Mouse (Mus musculus) inflammation-experienced regulatory T-cells, adult 6 months (primary cell): ENCODE measurements around the gene Gli2. TPM values are rescaled to one million over a fixed set of nuclear protein-coding genes. Genes with fewer than 3 reads are reported as not detected.

Experiments
- ATAC-seq: one replicate; pipeline ENCODE4 v1.8.0; 2017
- polyA plus RNA-seq, 3 experiments: library from polyadenylated mRNA; unstranded; fragments of 100-300 nt; shearing (Covaris generic); gene quantifications; one replicate each; pipeline ENCODE4 v1.2.1; 2017

Gene Gli2
- polyA plus RNA-seq, 3 experiments from 2014 or later, result not detected

DNA sequence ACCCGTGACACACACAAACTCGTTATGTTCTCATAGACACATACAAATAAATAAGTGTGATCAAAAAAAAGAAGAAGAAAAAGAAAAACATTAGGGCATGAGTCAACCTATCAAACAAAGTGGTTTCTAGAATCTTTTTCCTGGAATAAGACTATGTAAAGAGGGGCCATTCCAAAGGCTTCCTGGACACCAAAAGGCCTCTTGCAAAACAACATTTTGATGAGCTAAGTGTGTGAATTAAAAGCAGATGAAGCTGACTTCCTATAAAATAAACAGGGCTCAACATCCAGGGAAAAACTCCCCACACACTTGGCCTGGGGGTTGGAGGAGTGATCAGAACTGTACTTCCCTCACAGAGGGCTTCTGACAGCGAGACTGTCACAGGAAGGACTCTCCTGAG, 155.1 kb downstream of the Gli2 start:
- no peak for ATAC-seq

DNA sequence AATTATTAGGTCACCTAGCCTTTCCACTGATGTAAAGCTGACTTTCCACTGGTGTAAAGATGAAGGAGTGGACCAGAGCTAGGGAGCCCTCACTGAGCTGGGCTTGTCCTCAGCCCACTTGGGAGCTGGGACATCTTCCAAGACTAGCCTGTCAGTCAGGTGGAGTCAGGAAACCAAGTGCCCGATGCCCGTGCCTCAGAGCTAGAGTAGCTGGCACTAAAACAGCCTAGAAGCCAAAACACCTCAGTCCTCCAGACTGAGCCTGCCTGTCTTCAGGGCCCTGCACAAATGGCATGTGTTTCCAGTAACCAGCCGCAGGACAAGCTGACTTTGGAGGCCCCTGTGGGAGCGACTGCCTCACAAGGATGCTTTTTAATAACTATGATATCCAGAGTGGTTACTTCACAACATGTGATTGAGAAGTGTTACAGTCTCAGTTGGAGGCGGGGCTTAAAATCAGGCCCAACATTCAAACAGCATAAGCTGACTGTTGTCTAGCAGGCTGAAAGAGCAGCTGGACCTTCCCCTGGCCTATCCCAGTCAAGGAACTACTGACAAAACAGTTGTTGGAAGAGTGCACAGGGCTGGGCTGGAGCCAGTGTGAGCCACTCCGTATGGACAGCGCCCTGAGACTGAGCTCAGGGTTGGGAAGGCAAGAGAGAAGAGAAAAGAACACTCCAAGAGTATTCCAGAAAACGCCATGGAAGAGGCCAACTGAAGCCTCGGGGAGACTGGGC, 158.2 kb downstream of the Gli2 start:
- ATAC-seq, result no peak

DNA sequence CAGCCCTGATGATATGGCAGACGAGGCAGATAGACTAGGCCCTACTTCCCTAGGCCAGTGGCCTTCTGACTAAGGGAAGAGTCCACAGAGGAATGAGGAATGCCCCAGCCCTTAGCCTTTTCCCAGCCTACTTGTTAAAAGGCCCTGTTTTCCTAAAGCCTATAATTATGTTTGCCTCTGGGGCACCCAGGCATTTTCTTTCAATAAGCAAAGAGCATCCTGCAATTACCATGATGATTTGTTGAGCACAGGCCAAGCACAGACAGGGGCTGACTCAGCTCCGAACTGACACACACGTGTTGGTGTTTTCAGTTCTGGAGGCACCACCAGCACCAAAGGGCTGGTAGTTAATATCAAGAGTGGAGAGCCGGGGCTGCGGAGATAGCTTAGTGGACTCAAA, 162.0 kb downstream of the Gli2 start:
- no peak for ATAC-seq

DNA sequence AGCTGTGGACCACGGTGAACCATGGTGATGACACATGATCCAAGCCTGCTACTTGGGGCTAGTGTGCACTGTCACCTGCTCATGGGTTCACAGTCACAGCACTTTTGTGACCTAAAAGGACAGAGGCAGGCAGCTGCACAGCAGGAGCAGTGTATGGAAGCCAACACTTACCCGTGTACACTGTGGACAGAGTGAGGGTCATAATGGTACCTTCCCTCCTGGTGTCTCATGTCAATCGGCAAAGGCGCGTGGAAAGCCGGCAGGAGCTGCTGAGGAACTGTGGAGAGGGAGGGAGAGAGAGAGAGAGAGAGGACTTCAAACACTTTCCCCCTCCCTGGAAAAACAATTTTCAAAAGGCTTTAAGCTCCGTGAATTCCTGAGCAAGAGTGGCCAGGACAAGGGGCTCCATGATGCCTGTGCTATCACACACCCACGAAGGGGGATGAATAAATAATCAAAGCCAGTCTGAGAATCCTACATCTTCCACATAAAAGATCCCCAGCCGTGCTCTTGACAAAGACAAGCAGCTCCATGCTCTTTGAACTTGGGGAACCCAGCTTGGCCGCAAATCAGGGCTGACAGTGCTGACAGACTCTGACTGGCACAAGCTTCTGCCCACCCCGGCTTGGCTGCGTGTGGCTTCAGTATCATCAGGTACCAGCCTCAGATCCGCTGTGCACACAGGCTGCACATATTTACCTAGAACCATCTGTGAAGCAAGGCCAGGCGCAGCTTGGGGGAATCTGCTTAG, 163.1 kb downstream of the Gli2 start:
- no peak for ATAC-seq

DNA sequence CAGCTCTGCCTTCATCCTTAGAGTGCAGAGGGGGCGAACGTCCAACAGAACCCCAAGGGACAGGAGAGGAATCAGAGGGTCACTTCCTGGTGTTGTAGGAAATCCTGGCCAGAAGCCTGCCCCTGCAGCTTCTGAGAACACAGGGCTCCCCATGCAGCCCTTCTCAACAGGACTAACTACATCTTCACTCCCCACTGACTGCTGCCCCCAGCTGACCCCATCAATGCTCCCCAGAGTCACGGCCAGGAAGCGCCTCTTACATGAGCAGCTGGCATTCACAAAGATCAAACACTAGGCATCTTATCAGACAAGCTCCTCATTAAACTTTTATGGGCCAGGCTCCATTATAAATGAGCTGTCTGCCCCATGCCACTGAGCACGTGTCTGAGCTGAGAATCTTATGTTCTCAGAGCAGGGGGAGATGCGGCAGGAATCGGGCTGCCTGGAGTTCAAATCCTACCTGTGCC, 172.6 kb downstream of the Gli2 start:
- ATAC-seq, result no peak

DNA sequence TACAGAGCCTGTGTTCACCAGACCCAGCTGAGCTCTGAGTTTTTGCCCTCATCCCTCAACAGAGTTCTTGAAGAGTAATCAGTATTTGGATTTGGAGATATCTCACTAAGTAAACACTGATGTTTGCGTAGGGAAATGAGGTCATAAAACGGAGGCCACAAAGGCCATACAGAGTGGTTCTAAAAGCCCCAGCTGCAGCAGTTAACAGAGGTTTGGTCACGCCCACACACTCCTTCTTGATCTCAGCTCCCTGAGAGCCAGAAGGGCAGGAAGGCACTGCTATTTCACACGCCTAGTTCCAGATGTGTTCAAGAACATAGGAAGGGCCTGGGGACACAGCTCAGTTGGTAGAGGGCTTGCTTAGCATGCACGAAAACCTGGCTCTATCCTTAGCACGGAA, 175.1 kb downstream of the Gli2 start:
- ATAC-seq, result no peak

DNA sequence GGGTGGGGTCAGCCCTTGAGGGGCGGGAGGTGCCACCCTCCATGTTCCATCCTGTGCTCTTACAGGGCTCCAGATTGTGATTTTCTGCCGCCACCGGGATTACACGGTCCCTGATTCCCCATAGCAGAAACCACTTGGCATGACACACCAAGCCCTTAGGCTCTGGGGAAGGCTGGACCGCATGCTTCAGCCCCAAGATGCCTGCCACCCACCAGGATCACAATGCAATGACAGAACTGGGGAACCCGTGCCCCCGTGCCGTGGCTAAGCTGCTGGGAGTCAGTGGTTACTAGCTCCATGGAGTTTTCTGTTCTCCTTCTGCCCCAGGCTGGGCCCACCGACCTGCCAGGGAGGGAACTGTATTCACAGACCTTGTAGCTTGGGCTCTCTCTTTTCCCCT, 178.2 kb downstream of the Gli2 start:
- no peak for ATAC-seq

DNA sequence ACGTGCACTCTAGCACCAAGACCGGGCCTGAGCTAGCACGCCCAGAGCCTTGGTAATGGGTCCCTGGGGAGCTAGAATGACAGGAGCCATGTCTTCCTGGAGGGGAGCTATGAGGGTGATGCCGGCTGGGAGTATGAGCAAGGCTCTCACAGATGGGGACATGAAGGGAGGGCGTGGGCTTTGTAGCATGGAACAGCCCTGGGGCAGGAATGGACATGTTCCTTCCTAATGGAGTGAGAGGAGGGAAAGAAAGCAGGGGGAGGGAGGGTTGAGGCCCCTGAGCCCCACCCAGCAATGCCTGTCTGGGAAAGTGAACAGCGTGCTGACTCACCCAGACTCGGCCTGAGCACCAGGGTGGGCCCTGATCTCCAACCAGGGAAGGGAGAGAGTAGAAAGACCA, 179.9 kb downstream of the Gli2 start:
- ATAC-seq, result no peak

DNA sequence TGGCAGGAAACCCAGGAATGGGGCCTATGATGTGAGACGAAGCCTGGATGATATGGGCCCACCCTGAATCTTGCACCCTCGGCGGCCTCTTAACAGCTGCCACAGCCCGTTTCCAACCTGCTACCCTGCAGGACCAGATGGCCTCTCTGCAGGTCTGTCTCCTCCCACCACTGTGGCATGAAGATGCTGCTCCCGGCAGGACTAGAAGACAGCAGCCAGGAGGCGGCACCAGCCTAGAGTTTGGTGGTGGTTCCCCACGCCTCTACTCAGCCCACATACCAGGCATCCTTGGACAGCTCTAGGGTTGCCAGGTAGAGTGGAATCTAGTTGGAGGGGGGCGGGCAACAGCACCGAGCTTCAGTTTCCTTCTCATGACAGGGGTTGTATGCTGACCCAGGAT, 188.7 kb downstream of the Gli2 start:
- ATAC-seq, result no peak

DNA sequence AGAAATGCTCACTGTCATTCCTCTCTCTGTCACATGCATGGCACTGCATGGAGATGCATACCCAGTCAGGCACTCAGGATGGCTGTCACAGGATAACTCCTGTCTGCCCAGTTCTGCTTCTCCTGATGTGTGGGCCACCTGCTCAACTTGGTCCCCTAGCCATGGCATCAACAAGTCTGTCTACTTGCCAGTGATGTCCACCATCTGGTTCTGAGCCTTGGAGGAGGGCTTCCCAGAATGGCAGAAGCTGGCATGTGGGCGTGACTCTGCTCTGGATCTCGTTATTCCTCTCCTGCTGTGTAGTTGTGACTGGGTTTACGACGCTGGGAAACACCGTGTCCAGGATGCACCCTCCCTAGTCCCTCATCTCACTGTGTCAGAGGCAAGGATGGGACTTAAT, 189.4 kb downstream of the Gli2 start:
- ATAC-seq, result no peak

DNA sequence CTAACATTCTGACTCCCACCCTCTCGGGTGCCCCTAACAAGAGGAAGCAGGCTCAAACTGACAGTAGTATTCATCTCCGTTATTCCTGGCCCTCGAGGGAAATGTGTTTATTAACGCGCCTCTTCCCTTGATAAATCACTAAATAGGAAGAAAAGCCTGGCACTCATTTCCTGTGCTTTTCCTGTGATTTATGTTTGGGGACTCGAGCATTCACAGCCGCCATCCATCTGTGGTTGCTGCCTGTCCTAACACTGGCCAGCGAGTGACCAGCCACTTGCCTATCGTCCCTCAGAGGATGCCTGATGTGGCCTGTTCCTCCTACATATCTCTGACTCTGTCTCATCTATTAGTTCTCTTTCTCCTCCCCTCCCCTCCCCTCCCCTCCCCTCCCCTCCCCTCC, 195.3 kb downstream of the Gli2 start:
- no peak for ATAC-seq

DNA sequence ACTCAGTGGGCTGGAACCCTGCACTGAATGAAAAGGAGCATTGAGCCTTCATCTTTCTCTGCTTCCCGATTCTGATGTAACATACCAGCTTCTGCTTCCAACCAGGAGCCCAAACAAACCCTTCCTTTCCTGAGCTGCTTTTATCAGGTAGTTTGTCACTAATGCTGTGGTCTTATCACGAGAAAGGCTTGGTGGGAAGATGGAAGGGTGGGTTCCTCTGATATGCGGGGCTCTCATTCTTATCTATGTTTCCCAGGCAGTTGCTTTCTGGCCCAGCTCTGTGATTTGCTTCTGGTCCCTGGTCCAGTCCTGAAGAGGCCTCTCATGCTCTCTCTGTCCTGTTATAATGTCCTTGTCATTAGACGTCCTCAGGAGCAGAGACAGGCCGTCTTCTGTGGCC, 222.8 kb downstream of the Gli2 start:
- no peak for ATAC-seq

DNA sequence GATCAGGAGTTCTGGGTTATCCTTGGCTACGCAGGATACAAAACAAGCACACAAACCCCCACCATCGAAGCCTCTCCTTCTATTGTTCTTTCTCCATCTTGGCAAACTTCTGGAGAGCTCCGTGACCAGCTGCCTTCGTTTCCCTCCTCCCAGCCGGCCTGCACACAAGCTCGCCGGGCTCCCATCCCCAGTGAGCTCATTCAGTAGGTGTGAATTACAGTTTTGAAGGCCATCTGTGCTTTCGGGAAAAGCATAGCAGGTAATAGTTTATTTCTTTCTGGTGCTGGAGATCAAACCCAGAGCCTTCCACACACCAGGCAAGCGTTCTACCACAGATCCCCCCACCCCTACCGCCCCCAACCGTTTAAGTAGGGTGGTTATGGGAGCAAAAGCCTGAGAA, 226.8 kb downstream of the Gli2 start:
- ATAC-seq, result no peak

DNA sequence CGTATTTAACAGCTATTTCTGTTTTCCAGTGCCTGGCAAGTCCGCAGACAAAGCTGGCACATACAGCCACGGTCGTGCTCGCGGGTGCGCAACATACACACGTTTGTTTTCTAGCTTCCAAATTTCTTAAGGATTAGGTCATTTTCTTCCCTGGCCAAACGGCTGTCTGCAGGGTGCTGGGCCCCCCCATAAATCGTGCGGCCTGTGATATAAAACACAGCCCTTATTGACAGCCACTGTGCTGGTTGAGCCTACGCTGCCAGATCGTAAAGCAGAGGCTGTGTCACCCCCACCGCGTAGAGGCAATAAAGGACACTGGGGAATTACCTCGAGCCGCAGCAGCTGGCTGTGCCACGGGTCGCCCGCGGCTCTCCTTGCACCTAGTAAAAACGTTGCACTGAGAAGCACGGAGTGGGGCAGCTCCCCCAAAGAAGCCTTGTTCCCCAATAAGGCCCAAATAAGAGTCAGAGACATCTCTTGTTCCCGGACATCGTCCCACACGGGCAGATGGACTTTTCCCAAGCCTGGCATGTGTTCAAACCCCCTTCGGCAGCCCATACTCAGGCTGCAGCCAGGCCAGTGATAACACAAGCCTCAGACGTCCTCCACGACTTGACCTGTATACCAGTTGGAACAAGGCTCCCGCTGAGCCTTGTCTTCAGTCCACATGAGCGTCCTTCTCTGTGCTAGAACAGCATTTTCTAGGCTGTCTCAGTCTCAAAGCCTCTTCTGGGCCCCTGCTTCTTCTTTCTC, 227.8 kb downstream of the Gli2 start:
- no peak for ATAC-seq

DNA sequence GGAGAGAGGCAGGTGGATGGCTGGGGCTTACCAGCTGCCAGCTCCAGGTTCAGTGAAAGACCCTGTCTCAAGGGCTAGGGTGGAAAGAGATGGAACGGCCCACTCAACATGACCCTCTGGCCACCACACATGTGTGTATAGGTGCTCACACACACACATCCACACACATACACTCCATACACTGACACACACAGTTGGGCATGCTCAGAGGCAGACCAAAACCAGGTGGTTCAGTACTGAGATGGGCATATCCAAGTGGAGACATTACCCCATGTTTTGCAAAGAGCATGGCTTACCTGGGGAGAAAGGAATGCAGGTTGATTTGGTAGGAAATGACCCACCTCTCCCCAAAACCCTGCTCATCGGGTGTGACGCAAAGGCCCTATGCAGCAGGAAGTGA, 228.4 kb downstream of the Gli2 start:
- ATAC-seq, result no peak

DNA sequence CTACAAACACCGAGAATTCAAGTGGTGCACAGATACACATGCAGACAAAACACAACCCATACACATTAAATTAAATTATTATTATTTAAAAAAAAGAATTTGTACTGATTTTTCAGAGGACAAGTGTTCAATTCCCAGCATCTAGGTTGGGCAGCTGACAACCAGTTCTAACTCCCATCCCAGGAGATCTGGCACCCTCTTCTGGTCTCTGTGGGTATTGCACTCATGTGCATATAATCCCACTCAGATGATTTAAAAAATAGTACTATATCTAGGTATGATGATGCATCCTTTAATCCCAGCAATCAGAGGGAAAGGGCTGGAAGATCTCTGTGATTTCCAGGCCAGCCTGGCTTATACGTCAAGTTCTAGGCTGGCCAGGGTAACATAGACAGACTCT, 231.2 kb downstream of the Gli2 start:
- no peak for ATAC-seq

DNA sequence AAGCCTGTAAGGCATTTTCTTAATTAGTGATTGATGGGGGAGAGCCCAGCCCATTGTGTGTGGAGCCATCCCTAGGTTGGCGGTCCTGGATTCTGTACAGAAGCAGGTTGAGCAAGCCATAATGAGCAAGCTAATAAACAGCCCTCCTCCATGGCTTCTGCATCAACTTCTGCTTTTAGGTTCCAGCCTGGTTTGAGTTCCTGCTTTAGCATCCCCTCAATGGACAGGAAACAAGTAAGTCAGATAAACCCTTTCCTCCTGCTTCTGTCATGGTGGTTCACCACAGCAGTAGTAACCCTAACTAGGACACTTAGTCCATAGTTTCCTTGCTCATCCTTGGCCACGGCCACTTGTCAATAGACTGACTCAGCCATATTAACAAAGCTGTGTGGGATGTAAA, 238.4 kb downstream of the Gli2 start:
- ATAC-seq, result no peak

DNA sequence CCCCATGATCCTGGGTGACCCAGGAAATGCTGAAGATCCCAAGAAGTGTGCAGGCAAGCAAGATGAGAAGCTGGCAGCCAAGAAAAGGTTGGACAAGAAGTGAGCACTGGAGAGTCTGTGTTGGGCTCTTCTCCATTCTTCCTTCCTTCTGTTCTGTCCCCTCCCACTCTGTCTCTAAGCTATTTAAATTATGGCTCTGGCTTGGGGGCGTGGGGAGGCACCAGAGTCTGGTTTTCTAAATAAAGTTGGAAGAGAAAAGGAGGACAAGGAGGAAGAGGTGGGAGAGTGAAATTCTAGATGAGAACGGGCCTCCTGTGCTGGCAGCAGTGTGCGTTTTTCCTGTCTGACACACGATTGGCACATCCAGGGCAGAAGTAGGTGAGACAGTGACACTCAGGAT, 243.1 kb downstream of the Gli2 start:
- no peak for ATAC-seq

DNA sequence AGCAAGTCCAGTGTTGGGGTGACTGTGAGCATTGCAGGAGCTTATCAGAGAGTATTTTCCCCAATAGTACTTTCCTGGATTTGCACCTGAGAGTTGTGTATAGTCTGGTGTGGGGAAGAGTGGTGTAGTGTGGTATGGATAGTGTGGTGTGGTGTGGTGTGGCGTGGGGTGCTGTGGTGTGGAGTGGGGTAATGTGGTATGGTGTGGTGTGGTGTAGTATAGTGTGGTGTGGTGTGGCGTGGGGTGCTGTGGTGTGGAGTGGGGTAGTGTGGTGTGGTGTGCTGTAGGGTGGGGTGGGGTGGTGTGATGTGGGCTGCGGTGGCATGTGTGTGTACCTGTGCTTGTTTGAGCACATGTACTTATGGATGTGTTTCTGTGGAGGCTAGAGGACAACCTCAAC, 246.7 kb downstream of the Gli2 start:
- ATAC-seq, result no peak

DNA sequence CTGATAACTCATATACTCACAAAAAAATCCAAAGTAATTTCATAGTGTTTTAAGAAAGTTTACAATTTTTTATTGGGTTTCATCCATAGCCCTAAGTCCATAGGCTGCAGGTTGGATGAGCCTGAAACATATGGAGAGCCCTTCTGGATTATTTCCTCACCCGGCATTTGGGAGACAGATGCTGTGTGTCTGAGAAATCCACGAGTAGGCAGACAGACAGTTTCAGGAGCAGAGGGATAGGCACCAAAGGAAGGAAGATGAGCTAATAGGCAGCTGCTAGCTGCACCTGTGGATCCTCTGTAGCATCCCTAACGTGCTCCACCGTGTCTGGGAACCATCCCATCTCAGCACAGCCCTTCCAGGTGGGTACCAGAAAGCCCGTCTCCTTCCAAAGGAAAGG, 251.3 kb downstream of the Gli2 start:
- no peak for ATAC-seq

DNA sequence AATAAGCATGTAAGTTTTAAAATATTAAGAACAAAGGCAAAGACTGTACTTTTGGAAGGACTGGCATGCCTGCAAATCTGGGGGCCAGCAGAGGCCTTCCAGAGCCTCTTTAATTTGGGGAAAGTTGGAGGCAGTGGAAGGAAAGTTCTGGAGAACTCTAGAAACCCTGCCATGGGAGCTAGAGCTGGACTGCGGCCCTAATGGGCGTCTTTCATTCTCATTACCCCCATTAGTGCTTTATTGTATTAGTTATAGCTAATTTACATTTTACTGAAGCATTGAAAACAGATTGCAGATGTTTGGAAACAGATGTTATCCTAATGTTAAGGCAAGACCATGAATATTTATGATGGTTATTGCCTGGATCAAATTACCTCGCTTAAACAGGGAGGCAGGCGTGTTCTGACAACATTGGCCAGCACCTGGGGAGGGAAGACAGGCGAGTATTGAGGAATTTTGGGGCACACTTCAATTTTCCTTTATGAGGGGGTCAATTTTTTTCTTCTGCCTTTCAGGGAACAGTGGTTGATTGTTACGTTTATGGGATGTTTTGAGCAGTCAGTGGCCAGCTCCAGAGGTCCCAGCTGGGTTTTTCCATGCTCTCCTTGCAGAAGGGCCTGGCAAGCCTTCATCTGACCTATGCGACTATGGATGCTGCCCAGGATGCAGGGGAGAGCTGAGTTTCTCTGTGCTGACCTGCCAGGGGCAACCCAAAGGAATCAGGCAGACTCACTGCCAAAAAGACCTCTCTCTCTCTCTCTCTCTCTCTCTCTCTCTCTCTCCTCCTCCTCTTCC, 253.9 kb downstream of the Gli2 start:
- ATAC-seq, result no peak

DNA sequence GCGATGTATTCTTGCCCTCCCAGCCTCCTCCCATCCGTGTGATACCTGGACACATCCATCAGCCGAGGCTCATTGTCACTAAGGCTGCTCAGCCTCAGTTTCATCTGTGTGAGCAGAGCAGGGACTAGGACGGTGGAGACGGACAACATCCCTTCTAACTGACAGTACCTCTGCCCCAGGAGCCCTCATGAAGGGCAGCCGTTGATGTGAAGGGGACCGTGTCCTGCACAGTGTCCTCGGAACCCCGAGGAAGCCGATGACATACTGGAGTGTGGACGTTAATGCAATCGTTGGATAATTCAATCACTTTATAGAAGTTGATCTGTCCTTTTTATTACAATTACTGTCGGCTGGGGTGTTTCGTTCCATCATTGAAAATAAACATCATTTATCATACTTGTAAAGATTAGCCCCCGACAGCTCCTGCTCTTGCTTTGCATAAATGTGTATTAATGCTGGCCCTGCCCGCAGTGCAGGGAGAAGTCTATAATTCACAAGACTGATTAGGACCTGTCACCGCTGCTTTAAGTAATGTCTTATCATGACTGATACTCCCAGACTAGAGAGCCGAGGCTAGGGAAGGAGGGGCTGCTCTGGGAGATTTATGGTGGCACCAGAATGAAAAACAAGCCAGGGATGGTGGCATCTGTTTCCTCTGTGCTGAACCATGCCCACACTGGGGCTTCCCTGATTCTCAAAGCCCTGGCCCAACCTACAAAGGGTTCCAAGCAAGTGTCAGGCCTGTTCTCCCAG, 257.8 kb downstream of the Gli2 start:
- no peak for ATAC-seq
